Mouse (Mus musculus): Measurements from ENCODE around the gene Cnr2.

Cnr2 gene

DNA sequence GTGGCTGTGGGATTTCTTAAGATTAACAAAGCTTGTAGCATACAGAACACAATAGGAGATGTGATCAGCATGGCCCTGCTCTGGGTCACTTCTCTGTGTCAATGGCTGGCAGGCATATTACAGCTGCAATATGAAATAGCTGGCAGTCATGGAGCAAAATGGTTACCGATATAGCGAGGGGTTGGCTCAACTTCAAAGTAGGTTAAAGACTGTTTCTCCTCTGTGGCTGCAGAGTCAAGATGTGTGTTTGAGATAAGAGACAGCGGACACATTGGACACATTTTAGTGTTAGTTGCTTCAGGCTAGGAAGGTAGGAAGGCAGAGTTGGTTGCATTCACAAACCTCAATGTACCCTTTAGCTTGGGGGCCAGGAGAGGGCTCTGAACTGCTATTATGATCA lies 11.4 kb downstream of the Cnr2 start:
- no peak for DNase-seq (ENCODE audit: low spot score)

DNA sequence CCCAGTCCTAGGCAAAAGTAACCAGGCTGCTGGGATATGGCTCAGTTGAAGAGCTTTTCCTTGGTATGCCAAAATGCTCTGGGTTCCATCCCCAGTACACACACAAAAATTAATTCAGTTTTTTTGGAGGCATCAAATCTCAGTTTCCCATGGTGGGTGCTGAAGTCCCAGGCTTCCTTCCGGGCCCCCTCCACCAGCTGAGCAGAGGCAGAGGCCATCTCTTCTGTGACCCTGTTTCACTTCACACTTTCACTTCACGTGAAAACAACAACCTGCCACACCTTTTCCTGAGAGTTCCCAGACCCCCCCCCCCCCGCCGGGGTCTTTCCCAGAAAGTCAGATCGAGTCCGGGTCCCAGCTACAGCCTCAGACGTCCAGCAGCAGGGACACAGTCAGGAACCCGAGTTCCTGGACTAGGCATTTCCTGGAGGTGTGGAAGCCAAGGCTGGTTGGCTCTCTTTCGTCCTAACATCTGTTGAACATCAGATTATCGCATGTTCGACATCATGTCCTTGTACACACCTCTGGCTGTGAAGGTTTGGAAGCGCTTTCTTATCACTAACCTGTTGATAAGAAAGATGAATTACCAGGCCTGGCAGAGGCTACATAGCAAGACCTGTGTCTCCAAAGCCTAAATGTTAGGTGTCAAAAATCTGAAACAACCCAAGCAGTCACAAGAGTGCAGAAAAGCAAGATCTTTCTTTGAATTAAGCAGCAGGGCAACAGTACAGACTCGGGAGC lies 14.3 kb downstream of the Cnr2 start:
- no peak for DNase-seq (ENCODE audit: low spot score)

DNA sequence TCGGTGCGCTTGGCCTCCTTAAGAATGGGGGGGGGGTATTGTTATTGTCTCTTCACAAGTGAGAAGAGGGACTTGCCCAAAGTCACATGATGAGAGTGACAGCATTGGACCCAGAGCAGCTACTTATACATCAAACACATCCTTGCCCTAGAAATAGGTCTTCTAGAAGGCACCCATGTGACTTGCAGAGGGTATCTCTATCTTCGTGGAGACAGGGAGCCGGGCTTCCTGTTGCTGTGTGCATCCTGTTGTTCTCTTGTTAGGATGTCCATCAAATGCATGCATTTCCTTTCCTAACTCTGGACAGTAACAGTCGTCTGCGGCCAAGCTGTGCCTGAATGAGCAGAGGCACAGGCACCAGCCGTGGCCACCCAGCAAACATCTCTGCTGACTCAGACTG lies 16.3 kb downstream of the Cnr2 start:
- DNase-seq (ENCODE audit: low spot score): no peak

- DNase-seq (ENCODE audit: low spot score): no peak
These were observed 17.0 kb downstream of the Cnr2 start for GRCm38 (mm10) chr4:135912164-135912563.

DNA sequence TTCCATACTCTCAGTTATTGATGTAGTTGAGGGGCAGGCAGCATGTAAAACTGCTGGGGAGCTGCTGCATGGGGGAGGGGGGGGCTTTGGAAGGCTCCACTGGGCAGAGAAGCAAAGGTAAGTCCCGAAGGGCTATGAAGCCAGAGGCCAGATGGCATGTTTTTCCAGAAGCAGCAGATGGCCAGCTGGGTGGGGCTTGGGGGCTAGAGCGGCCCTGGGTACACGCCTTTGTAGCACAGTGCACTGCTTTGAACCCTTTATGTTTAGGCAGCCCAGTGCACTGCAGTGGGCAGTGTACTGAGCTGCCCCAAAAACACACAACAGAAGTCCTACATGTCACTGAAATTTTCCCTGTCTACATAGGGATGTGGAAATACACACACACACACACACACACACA lies 17.6 kb downstream of the Cnr2 start:
- DNase-seq (ENCODE audit: low spot score): no peak

- DNase-seq (ENCODE audit: low spot score): no peak
These were observed 18.2 kb downstream of the Cnr2 start for GRCm38 (mm10) chr4:135913433-135913832.

- DNase-seq (ENCODE audit: low spot score): no peak
These were observed 23.6 kb downstream of the Cnr2 start for GRCm38 (mm10) chr4:135918635-135919279.

DNA sequence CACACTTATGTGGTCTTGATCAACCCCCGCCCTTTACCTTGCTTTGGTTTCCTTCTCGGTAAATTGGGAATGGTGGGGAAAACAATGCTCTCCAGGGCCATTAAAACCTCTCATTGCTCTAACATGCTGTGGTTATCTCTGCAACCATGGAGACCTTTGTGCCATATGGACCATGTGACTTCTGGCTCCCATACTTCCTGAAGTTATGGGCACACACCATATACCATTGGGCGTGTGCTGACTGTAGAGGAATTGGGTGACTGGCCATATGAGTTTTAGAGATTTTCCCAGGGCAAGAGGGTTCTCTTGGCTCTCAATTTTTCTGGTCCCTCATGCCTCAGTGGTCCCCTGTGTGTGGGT lies 24.1 kb downstream of the Cnr2 start:
- no peak for DNase-seq (ENCODE audit: low spot score)

DNA sequence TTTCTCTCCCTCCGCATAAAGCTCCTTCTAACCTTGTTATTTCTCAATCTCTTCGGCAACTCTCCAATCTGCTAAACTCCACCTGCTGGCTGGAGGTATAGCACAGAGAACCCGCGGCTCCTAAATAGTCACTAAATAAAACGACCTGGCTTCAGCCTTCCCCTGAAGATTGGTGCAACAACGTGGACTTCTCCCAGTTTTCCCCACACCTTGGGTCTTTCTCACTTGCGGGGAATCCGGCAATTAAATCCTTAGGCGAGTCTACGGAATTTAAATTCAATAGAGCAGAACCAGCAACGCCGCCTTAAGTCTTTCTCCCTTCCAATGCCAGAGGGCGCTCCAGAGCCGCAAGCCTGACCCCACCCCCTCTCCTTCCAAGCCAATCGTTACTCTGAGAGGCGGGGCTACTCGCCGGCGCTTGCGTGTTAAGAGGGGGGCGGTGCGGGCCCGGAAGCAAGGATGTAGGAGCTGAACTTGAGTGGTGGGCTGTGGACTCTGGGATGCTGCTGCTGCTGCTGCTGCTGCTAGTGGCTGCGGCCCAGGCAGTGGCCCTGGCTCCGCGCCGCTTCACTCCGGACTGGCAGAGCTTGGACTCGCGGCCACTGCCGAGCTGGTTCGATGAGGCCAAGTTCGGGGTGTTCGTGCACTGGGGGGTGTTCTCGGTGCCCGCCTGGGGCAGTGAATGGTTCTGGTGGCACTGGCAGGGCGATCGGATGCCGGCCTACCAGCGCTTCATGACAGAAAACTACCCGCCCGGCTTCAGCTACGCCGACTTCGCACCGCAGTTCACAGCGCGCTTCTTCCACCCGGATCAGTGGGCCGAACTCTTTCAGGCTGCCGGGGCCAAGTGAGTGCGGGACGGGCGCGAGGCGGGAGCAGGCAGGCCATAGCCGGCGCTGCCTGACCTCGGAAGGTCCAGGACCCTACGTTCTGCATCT lies 25.4 kb downstream of the Cnr2 start, which contains the start of gene Fuca1:
Gene Fuca1, plus strand, starts transcription at position 432 of the 938 bp plus-strand sequence.
- peak; percentile 97 for DNase-seq (ENCODE audit: low spot score)

- peak; percentile 27 for DNase-seq (ENCODE audit: low spot score)
These were observed 26.3 kb downstream of the Cnr2 start for GRCm38 (mm10) chr4:135921257-135922120.

- no peak for DNase-seq (ENCODE audit: low spot score)
These were observed 27.0 kb downstream of the Cnr2 start for GRCm38 (mm10) chr4:135922190-135922589.

- DNase-seq (ENCODE audit: low spot score): peak; percentile 42
These were observed 29.2 kb downstream of the Cnr2 start for GRCm38 (mm10) chr4:135924418-135924817.

DNA sequence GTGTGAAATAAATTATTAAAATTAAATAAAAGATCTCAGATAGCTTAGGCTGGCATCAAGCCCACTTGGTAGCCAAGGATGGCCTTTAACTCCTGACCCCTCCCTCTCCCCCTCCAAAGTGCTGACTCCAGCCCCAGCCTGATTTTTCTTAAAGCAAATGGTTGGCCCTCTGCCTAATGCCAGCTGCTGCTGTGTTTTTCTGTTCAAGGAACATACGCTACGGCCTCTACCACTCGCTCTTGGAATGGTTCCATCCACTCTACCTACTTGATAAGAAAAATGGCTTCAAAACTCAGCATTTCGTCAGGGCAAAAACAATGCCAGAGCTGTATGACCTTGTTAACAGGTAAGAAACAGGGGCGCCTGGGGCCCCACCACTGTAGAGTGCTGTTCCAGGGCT lies 30.1 kb downstream of the Cnr2 start:
- DNase-seq (ENCODE audit: low spot score): no peak

GRCm38 (mm10) chr4:135926195-135926808 lies 31.1 kb downstream of the Cnr2 start:
- DNase-seq (ENCODE audit: low spot score): no peak

- DNase-seq (ENCODE audit: low spot score): peak; percentile 49
These were observed 31.7 kb downstream of the Cnr2 start for GRCm38 (mm10) chr4:135926861-135927260.

DNA sequence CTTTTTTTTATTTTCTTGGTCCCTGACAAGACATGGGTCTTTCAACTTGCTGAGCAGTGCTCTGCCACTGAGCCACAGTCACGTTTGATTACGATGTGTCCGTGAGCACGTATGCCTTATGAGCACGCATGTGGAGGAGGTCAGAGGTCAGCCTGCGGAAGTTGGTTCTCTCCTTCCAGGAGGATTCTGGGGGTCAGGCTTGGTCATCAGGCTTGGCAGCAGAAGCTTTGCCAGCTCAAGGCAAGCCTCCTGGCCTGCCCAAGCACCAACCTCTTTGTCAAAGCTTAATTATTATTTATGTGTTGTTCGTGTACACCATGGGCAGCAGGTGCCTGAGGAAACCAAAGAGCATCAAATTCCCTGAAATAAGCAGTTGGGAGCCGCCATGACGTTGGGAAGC lies 33.2 kb downstream of the Cnr2 start:
- no peak for DNase-seq (ENCODE audit: low spot score)

DNA sequence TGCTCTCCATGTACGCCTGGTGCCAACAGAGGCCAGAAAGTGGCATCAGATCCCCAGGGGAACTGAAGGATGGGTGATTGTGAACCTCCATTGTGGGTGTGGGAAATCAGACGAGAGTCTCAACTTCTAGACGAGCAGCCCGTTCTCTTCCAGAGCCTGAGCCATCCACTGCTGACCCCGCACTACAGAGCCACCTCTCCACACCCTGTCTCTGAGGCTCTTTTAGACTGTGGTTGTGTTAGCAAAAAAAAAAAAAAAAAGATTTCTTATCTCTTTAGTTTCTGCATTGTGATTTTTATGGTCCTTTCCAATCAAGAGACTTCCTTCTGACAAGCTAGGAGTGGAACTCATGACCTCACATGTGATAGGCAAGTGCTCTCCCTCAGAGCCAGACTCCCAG lies 34.2 kb downstream of the Cnr2 start:
- no peak for DNase-seq (ENCODE audit: low spot score)

GRCm38 (mm10) chr4:135929828-135930227 lies 34.6 kb downstream of the Cnr2 start:
- no peak for DNase-seq (ENCODE audit: low spot score)

- DNase-seq (ENCODE audit: low spot score): no peak
These were observed 35.0 kb downstream of the Cnr2 start for GRCm38 (mm10) chr4:135930239-135930638.

DNA sequence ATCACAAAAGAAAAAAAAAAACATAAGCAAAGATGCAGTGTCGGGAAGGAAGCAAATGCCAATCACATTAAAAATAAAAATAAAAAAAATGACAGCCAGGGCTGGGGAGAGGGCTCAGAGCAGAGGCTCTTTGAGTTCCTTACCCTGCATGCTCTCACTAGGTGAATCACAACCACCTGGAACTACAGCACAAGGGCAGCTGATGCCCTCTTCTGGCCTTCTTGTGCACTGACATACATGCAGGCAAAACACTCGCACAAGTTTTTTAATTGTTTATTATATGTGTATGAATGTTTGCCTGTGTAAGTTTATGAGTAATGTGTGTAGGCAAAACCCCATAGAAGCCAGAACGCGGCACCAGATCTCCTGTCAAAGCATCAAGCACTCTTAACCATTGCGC lies 36.6 kb downstream of the Cnr2 start:
- DNase-seq (ENCODE audit: low spot score): no peak

All from yolk sac, embryonic 10.5 days (tissue).